Mouse (Mus musculus) testis, adult 2 months (tissue): ENCODE results near the gene Gmfg. TPM values are rescaled to one million over a fixed set of nuclear protein-coding genes. Genes with fewer than 3 reads are reported as not detected.
A peak's percentile ranks its signal among the peaks of the same experiment; 100 is the strongest.

ENCODE experiments used
- H3K27ac ChIP-seq: fragments of 200-500 bp; 2 replicates; pipeline ENCODE4 v1.5.1; 2012; ENCODE audit warnings: low read depth, low read length; ENCODE audit not compliant: control insufficient read depth, insufficient read depth
- H3K27me3 ChIP-seq: fragments of 200-500 bp; 2 replicates; pipeline ENCODE4 v1.6.1; 2012; ENCODE audit warnings: mild to moderate bottlenecking, low read length, moderate library complexity; ENCODE audit not compliant: control insufficient read depth, insufficient read depth
- H3K36me3 ChIP-seq: fragments of 200-500 bp; 2 replicates; pipeline ENCODE4 v1.6.1; 2012; ENCODE audit warnings: mild to moderate bottlenecking, low read length; ENCODE audit not compliant: control insufficient read depth, insufficient read depth
- H3K4me1 ChIP-seq: fragments of 200-500 bp; 2 replicates; pipeline ENCODE4 v1.6.1; 2012; ENCODE audit warnings: low read length; ENCODE audit not compliant: control insufficient read depth, insufficient read depth
- H3K4me3 ChIP-seq: fragments of 200-500 bp; 2 replicates; pipeline ENCODE4 v1.5.1; 2012; ENCODE audit warnings: low read depth, mild to moderate bottlenecking, low read length, moderate library complexity, mixed read lengths; ENCODE audit not compliant: control insufficient read depth
- CTCF ChIP-seq: fragments of 200-500 bp; IDR thresholded peaks from 2 replicates; pipeline ENCODE4 v1.5.1; 2012; ENCODE audit warnings: low read depth, mild to moderate bottlenecking, inconsistent platforms, low read length, moderate library complexity; ENCODE audit not compliant: control insufficient read depth, insufficient read depth, insufficient replicate concordance
- POLR2A ChIP-seq: fragments of 200-500 bp; IDR thresholded peaks from 2 replicates; pipeline ENCODE4 v1.6.1; 2012; ENCODE audit warnings: low read depth, mild to moderate bottlenecking, inconsistent platforms, low read length, moderate library complexity; ENCODE audit not compliant: control insufficient read depth
- polyA plus RNA-seq: library from polyadenylated mRNA; depleted of rRNA; stranded (reverse); fragments of >200 nt; gene quantifications from 2 replicates; pipeline ENCODE4 v1.2.3, GENCODE M21; 2012

The Gmfg gene
- polyA plus RNA-seq, 1 experiment, result 8.8 TPM

DNA sequence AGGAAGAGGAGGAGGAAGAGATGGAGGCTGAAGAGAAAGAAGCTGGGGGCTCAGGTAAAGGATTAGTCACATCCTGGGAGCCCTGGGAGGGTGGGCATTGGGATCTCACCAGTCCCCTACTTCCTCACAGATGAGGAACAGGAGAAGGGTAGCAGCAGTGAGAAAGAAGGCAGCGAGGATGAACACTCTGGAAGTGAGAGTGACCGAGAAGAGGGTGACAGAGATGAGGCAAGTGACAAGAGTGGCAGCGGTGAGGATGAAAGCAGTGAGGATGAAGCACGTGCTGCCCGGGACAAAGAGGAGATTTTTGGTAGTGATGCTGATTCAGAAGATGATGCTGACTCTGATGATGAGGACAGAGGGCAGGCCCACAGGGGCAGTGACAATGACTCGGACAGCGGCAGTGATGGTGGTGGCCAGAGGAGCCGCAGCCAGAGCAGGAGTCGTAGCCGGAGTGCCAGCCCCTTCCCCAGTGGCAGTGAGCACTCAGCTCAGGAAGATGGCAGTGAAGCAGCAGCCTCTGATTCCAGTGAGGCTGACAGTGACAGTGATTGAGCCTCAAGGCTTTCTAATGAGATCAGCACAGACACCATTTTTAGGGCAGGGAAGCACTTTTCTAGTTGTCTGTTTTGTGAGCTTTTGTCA lies 38.4 kb upstream of the Gmfg start:
- no peaks in the 10 kb centered on the region for H3K4me1 ChIP-seq
- no peak overlapping the region for H3K4me3 ChIP-seq
- no peak overlapping the region for H3K27ac ChIP-seq
- no peaks in the 10 kb centered on the region; the same call in 1 of the 2 replicates for H3K36me3 ChIP-seq
- TF ChIP-seq CTCF (no peak), POLR2A (no peak)
- H3K27me3 ChIP-seq, result no peaks in the 10 kb centered on the region

DNA sequence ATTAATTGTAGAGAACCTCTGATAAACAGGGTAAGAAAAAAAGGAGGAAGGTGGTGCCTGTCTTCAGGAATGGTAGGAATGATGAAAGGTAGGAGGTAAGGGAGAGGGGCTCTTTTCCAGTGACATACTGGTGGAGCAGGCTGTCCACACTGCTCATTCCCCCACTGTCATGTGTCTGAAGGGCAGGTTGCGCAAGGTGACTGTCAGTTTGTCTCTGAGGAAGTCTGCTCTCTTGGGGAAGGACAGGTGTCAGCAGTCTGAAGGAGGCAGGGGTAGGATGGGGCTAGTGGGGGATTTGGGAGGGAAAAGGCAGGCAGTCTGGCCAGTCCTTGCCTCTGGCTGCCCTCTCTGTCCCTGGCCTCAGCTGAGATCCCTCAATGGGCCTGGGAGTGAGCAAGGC lies 36.2 kb upstream of the Gmfg start:
- H3K36me3 ChIP-seq, result no peaks in the 10 kb centered on the region; the same call in none of the 2 replicates
- H3K27me3 ChIP-seq, result no peaks in the 10 kb centered on the region

DNA sequence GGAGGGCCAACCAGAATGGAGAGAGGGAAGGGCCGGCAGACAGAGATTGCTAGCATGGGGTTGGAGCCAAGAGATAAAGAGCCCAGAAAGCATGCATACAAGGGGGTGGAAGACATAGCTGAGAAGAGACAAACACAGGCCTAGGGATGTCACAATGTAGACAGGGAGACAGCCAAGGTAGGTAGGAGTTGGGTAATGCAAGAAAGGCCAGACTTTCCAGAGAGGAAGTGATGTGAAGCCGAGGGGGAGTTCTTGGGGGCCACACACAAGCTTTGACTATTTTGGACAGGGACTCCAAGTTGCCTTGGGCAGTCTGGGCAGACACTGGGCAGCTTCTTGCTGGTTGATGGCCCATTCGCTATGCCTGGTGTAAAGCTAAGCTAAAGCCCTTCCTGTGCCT lies 35.3 kb upstream of the Gmfg start:
- no peak overlapping the region for H3K4me3 ChIP-seq
- no peak for TF ChIP-seq CTCF
- no peak for TF ChIP-seq POLR2A
- no peaks in the 10 kb centered on the region for H3K4me1 ChIP-seq
- no peaks in the 10 kb centered on the region; the same call in none of the 2 replicates for H3K36me3 ChIP-seq
- no peaks in the 10 kb centered on the region for H3K27me3 ChIP-seq
- H3K27ac ChIP-seq, result no peak overlapping the region

More for the DNA sequence above, 36.2 kb upstream of the Gmfg start:
- H3K4me1 ChIP-seq, result no peaks in the 10 kb centered on the region
- no peak overlapping the region for H3K27ac ChIP-seq
- TF ChIP-seq POLR2A (no peak), CTCF (no peak)
- H3K4me3 ChIP-seq, result no peak overlapping the region

DNA sequence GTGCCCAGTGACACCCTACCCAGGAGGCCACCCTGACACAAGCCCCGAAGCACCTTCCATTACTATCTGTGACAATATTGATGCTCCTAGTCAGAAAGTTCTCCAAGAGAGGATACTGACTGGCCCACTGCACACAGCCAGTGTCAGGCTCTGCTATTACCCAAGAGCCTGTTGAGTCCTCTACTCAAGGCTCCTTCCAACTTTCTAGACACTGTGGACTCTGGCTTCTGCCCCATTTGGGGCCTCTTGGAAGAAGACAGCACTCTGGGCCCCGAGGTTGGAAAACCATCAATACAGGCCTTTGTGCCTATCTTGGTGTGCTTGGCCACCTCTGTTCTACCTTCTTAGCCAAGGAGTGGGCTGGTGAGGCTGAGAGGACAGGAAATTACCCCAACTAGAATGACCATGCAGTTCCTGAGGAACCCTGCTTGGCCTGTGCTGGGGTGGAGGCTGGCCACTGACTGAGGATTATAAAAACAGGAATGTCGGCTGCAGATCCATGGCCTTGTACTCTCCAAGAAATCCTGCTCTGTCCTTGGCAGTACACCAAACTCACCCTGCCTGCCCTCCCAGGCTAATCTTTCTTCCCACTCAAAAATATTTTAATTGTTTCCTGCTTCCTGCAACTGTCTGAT lies 26.3 kb upstream of the Gmfg start:
- Histone ChIP-seq H3K4me1 (no peaks in the 10 kb centered on the region; the same call in 1 of the 2 replicates), H3K27ac (peak overlapping the region; percentile 84), H3K27me3 (no peaks in the 10 kb centered on the region), H3K36me3 (peaks cover 8% of the 10 kb centered on the region), H3K4me3 (no peak overlapping the region)
- TF ChIP-seq POLR2A (no peak), CTCF (no peak)

DNA sequence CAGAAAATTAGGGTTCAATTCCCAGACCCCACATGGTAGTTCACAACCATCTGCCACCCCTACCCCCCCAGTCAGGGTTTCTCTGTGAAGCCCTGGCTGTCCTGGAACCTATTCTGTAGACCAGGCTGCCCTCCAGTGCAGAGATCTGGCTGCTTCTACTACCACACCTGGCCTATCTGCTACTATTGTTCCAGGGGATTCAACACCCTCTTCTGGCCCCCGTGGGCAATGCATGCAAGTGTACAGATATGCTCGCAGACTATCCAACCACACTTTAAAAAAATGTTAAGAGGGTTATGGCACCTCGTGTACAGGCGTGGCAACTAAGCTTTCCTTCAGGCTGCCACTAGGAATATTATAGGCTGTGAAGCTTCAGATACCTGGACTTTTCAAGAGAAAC lies 24.4 kb upstream of the Gmfg start:
- Histone ChIP-seq H3K36me3 (peaks cover 8% of the 10 kb centered on the region), H3K27me3 (no peaks in the 10 kb centered on the region), H3K27ac (no peak overlapping the region), H3K4me1 (no peaks in the 10 kb centered on the region; the same call in 1 of the 2 replicates), H3K4me3 (no peak overlapping the region)
- no peak for TF ChIP-seq POLR2A
- no peak for TF ChIP-seq CTCF

DNA sequence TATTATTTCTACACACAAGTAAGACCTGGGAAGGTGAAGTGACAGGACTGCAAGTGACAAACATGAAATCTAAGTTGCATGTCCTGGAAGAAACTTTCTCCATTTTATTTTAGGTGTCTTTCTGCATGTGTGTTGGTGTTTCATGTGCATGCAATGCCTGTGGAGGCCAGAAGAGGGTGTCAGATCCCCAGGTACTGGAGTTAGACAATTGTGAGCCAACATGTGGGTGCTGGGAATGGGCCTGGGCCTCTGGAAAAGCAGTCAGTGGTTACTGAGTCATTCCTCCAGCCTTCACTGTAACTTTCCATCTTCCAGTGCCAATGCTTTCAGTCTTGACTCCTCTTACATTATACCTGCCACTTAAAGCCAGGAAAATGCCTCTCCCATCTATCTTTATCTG lies 19.9 kb upstream of the Gmfg start:
- 0 out of 2 replicates have a peak overlapping the region, but pooled peaks have one; percentile 25 for H3K27ac ChIP-seq
- no peaks in the 10 kb centered on the region for H3K4me1 ChIP-seq
- no peaks in the 10 kb centered on the region for H3K27me3 ChIP-seq
- TF ChIP-seq POLR2A (no peak), CTCF (no peak)
- peaks cover 7% of the 10 kb centered on the region for H3K36me3 ChIP-seq
- H3K4me3 ChIP-seq, result no peak overlapping the region

DNA sequence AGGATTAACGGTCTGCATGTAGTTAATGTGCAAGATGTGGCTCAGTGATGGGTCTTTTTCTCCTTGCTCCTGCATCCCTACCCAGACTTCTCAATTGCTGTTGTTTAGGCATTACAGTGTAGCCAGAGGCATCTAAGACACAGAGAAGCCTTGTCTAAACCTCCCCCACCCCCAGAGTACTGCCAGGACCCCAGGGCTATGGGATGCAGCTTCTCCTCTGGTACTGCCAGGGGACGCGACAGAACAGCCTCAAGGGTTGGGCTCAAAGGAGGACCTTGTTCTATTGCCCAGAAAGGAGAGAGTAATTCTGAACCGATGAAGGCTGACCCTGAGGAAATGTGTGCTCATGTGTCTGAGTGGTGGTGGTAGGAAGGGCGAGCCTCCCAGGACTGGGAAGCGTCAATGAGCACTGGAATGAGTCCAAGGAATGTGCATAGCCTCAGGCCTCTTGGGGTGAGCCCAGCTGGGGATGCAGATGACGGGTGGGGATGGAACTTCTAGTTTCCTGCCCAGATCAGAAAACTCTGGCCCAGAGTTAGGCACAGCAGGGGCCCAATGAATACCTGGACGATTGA lies 19.1 kb upstream of the Gmfg start:
- TF ChIP-seq CTCF (no peak), POLR2A (no peak)

More for the DNA sequence above, 19.1 kb upstream of the Gmfg start:
- H3K4me1 ChIP-seq, result no peaks in the 10 kb centered on the region
- no peak overlapping the region for H3K4me3 ChIP-seq
- H3K27me3 ChIP-seq, result no peaks in the 10 kb centered on the region
- peaks cover 7% of the 10 kb centered on the region for H3K36me3 ChIP-seq
- peak overlapping the region; percentile 71 for H3K27ac ChIP-seq
